Mouse (Mus musculus) lung, postnatal 0 days (tissue): ENCODE measurements around the gene Epx. TPM values are rescaled to one million over a fixed set of nuclear protein-coding genes. Genes with fewer than 3 reads are reported as not detected.

Source experiments
- ATAC-seq: fragments of 200-750 bp; cut with Nextera tagmentation; 2 replicates; pipeline ENCODE4 v1.8.0; 2017; ENCODE audit warnings: moderate library complexity
- DNase-seq: peaks from one replicate; pipeline ENCODE4 v3.0.0-alpha.2; 2016; ENCODE audit warnings: low spot score
- H3K27ac ChIP-seq: fragments of 300-500 bp; sonication (generic); 2 replicates; pipeline ENCODE4 v1.5.1; 2014; ENCODE audit warnings: antibody characterized with exemption, mild to moderate bottlenecking, low read length, mixed read lengths
- H3K27me3 ChIP-seq: fragments of 300-500 bp; sonication (generic); replicated peaks from 2 replicates; pipeline ENCODE4 v1.6.1; 2014; ENCODE audit warnings: low read length, mixed read lengths; ENCODE audit not compliant: insufficient read depth
- H3K36me3 ChIP-seq: fragments of 300-500 bp; sonication (generic); 2 replicates; pipeline ENCODE4 v1.6.1; 2014; ENCODE audit warnings: low read length, mixed read lengths; ENCODE audit not compliant: insufficient read depth
- H3K4me1 ChIP-seq: fragments of 300-500 bp; sonication (generic); 2 replicates; pipeline ENCODE4 v1.6.1; 2014; ENCODE audit warnings: antibody characterized with exemption, low read depth, low read length, mixed read lengths; ENCODE audit not compliant: insufficient read depth
- H3K4me2 ChIP-seq: fragments of 300-500 bp; sonication (generic); replicated peaks from 2 replicates; pipeline ENCODE4 v1.6.1; 2014; ENCODE audit warnings: low read depth, mild to moderate bottlenecking, low read length, moderate library complexity, mixed read lengths
- H3K4me3 ChIP-seq: fragments of 300-500 bp; sonication (generic); 2 replicates; pipeline ENCODE4 v1.5.1; 2014; ENCODE audit warnings: low read depth, low read length
- H3K9ac ChIP-seq: fragments of 300-500 bp; sonication (generic); replicated peaks from 2 replicates; pipeline ENCODE4 v1.6.1; 2014; ENCODE audit warnings: low read depth, mild to moderate bottlenecking
- H3K9me3 ChIP-seq: fragments of 300-500 bp; sonication (generic); 2 replicates; pipeline ENCODE4 v1.6.1; 2016; ENCODE audit warnings: low read length, mixed read lengths
- CTCF ChIP-seq: IDR thresholded peaks from 2 replicates; pipeline ENCODE4 v1.5.1; 2016; ENCODE audit warnings: antibody characterized with exemption, mild to moderate bottlenecking
- EP300 ChIP-seq: IDR thresholded peaks from 2 replicates; pipeline ENCODE4 v1.6.1; 2016; ENCODE audit warnings: antibody characterized with exemption, mild to moderate bottlenecking, control low read depth
- WGBS: fragments of 180-500 bp; shearing (Covaris S2); extraction: QIAGEN DNeasy Blood & Tissue Kit; methylation state at CpG from one replicate; pipeline ENCODE4 v1.1.7; 2014; 5-methylcytosine and 5-hydroxymethylcytosine counted together
- polyA plus RNA-seq: library from polyadenylated mRNA; unstranded; fragments of >200 nt; fragmentation: Nextera tagmentation; extraction: Ambion mirVana; gene quantifications from 2 replicates; pipeline ENCODE4 v1.2.1, GENCODE M21; 2015

Gene Epx
- polyA plus RNA-seq, result not detected in 2 replicates

GRCm38 (mm10) chr11:87875436-87875835 is at the start of gene Epx:
Gene Epx, minus strand, starts transcription at chr11:87875536.
- Histone ChIP-seq H3K27ac (no peak within 1 kb of the TSS), H3K9me3 (no peaks in the 10 kb centered on the region), H3K4me2 (no peak within 1 kb of the TSS), H3K36me3 (no peaks in the 10 kb centered on the region), H3K4me3 (no peak within 1 kb of the TSS), H3K9ac (no peak within 1 kb of the TSS), H3K27me3 (no peaks in the 10 kb centered on the region), H3K4me1 (no peaks in the 10 kb centered on the region)
- 75% methylated on average over 6 of the region's 6 CpGs for WGBS
- TF ChIP-seq CTCF (no peak), EP300 (no peak)
- ATAC-seq (no peak), DNase-seq (no peak)

- H3K4me1 ChIP-seq, result no peaks in the 10 kb centered on the region
- no peak within 1 kb of the TSS for H3K27ac ChIP-seq
- no peak within 1 kb of the TSS for H3K9ac ChIP-seq
- TF ChIP-seq EP300 (no peak), CTCF (no peak)
- WGBS, result 27% methylated on average over 5 of the region's 5 CpGs
- DNase-seq (no peak), ATAC-seq (no peak)
- H3K4me3 ChIP-seq, result no peak within 1 kb of the TSS
- H3K4me2 ChIP-seq, result no peak within 1 kb of the TSS
- H3K27me3 ChIP-seq, result no peaks in the 10 kb centered on the region
- no peaks in the 10 kb centered on the region for H3K9me3 ChIP-seq
- H3K36me3 ChIP-seq, result no peaks in the 10 kb centered on the region
These were observed 45.6 kb upstream of the Epx start, which contains the start of gene Olfr464 for GRCm38 (mm10) chr11:87920966-87921365. Gene Olfr464, minus strand, starts transcription at chr11:87920967.

DNA sequence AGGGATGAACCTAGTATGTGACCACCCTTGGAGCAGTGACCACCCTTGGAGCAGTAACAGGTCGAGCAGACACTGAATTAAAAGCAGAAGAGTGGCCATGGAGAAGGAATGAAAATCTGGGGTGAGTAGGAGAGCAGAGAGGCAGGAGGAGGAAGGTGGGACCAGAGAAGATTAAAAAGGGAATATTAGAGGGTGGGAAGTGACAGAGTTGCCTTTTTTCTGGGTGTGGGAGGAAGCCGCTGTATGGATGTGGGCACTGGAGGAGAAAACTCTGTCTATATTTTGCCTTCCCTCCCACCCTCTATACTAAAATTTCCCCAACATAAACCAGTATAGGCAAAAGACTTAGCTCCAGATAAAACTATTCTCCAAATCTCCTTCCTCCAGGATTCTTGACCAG is 45.0 kb upstream of the Epx start:
- no peak overlapping the region for H3K4me2 ChIP-seq
- no peaks in the 10 kb centered on the region for H3K36me3 ChIP-seq
- no peak for DNase-seq
- no peaks in the 10 kb centered on the region for H3K4me1 ChIP-seq
- ATAC-seq, result no peak
- H3K27ac ChIP-seq, result no peak overlapping the region
- H3K27me3 ChIP-seq, result no peaks in the 10 kb centered on the region
- no peak overlapping the region for H3K4me3 ChIP-seq
- TF ChIP-seq EP300 (no peak), CTCF (no peak)
- WGBS, result 61% methylated on average over 2 of the region's 2 CpGs
- H3K9ac ChIP-seq, result no peak overlapping the region
- H3K9me3 ChIP-seq, result no peaks in the 10 kb centered on the region

DNA sequence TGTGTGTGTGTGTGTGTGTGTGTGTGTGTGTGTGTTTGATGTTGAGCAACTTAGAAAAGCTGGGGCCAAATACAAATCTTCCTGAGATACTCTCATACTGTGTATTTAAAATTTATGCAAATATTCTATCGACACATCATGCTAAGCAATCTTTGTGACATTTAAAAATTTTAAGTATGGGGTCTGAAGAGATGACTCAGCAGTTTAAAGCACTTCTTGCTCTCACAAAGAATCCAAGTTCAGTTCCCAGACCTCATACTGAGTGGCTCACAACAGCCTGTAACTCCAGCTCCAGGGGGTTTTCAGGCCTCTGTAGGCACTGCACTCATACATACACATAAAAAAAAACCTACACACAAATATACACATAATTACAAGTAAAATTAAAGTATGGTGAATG is 40.7 kb upstream of the Epx start:
- DNase-seq (no peak), ATAC-seq (no peak)
- H3K4me2 ChIP-seq, result no peak overlapping the region
- H3K27me3 ChIP-seq, result no peaks in the 10 kb centered on the region
- 74% methylated on average over 1 of the region's 1 CpGs for WGBS
- H3K9me3 ChIP-seq, result no peaks in the 10 kb centered on the region
- H3K9ac ChIP-seq, result no peak overlapping the region
- TF ChIP-seq EP300 (no peak), CTCF (no peak)
- no peaks in the 10 kb centered on the region for H3K4me1 ChIP-seq
- no peak overlapping the region for H3K4me3 ChIP-seq
- H3K36me3 ChIP-seq, result no peaks in the 10 kb centered on the region
- no peak overlapping the region for H3K27ac ChIP-seq

DNA sequence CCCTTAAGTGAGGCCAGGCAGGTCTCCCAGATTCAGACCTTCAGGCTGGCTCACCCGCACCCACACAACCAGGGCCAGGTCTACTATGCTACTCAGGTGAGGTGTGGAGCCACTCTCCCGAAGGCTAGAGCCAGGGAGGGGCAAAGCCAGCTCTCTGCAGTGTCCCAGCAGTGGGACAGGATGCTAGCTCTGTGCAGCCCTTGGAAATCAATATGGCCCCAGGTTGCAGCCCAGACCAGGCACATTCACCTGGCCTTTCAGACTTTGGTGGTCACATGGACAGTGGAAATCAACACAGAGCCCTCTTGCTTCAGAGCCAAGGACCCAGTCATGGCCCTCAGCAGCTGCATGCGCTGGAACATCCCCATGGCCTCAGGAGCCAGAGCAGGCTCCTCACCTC is 29.0 kb upstream of the Epx start:
- TF ChIP-seq EP300 (no peak), CTCF (no peak)
- no peak overlapping the region for H3K4me3 ChIP-seq
- no peak overlapping the region for H3K4me2 ChIP-seq
- no peaks in the 10 kb centered on the region for H3K36me3 ChIP-seq
- DNase-seq (no peak), ATAC-seq (no peak)
- H3K9me3 ChIP-seq, result no peaks in the 10 kb centered on the region
- no peaks in the 10 kb centered on the region for H3K4me1 ChIP-seq
- no peak overlapping the region for H3K27ac ChIP-seq
- no peaks in the 10 kb centered on the region for H3K27me3 ChIP-seq
- WGBS, result 67% methylated on average over 3 of the region's 3 CpGs
- H3K9ac ChIP-seq, result no peak overlapping the region

DNA sequence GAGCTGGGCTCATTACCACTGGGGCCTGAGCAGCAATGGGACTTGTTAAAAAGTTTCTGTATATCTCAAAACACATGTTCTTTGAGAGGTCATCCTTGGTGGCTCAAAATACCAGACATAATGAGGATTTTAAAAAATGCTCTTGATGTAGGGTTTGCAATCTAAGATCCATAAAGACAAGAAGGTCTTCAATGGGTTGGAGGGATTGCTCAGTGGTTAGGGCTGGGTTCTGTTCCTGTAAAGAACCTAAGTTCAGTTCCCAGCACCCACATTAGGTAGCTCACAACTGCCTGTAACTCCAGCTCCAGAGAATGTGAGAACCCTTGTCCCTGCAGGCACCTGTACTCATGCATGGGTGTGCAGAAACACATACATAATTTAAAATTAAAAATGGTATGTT is 22.0 kb upstream of the Epx start, which contains the start of gene Olfr463:
TSS of gene Olfr463 (minus strand) at position 101 of the 400 bp plus-strand sequence.
- no peak within 1 kb of the TSS for H3K9ac ChIP-seq
- ATAC-seq (no peak), DNase-seq (no peak)
- no peaks in the 10 kb centered on the region for H3K36me3 ChIP-seq
- H3K27ac ChIP-seq, result no peak within 1 kb of the TSS
- no peaks in the 10 kb centered on the region for H3K4me1 ChIP-seq
- TF ChIP-seq CTCF (no peak), EP300 (no peak)
- H3K4me2 ChIP-seq, result no peak within 1 kb of the TSS
- H3K27me3 ChIP-seq, result no peaks in the 10 kb centered on the region
- H3K4me3 ChIP-seq, result no peak within 1 kb of the TSS
- no peaks in the 10 kb centered on the region for H3K9me3 ChIP-seq

DNA sequence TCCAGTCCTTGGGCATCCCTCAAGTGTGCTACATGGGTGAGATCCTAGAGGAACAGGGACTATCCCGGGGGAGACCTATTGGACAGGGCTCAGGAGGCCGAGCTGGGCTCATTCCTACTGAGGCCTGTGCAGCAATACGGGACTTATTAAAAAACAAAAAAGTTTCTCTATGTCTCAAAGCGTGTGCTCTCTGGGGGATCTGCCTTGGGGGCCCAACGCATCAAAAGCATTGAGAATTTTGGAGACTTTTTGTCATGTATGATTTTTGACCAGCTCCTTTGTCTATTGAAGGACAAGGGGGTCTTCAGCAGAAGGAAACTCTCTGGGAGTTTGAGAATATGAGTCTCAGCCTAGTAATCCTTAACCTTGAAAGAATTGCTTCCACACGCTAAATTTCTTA is 16.8 kb upstream of the Epx start, which contains the start of gene Olfr462:
TSS of gene Olfr462 (minus strand) at position 101 of the 400 bp plus-strand sequence.
- H3K27ac ChIP-seq, result no peak within 1 kb of the TSS
- TF ChIP-seq EP300 (no peak), CTCF (no peak)
- no peak within 1 kb of the TSS for H3K4me2 ChIP-seq
- H3K36me3 ChIP-seq, result no peaks in the 10 kb centered on the region
- H3K4me3 ChIP-seq, result no peak within 1 kb of the TSS
- DNase-seq, result no peak
- H3K9ac ChIP-seq, result no peak within 1 kb of the TSS
- no peak for ATAC-seq
- WGBS, result 87% methylated on average over 6 of the region's 6 CpGs
- no peaks in the 10 kb centered on the region for H3K9me3 ChIP-seq
- no peaks in the 10 kb centered on the region for H3K27me3 ChIP-seq
- no peaks in the 10 kb centered on the region for H3K4me1 ChIP-seq
